Mouse (Mus musculus) heart, postnatal 0 days (tissue): ENCODE measurements around the gene Dennd2c. TPM values are rescaled to one million over a fixed set of nuclear protein-coding genes. Genes with fewer than 3 reads are reported as not detected.

Source experiments
- ATAC-seq: fragments of 200-750 bp; cut with Nextera tagmentation; 2 replicates; pipeline ENCODE4 v1.8.0; 2017; ENCODE audit warnings: low read depth, moderate number of reproducible peaks, moderate library complexity; ENCODE audit not compliant: insufficient read depth
- DNase-seq: peaks from one replicate; pipeline ENCODE4 v3.0.0-alpha.2; 2016; ENCODE audit warnings: low spot score
- H3K27ac ChIP-seq: fragments of 300-500 bp; sonication (generic); 2 replicates; pipeline ENCODE4 v1.5.1; 2014; ENCODE audit warnings: low read depth, mild to moderate bottlenecking
- H3K27me3 ChIP-seq: fragments of 300-500 bp; sonication (generic); 2 replicates; pipeline ENCODE4 v1.6.1; 2014; ENCODE audit warnings: low read length, mixed read lengths; ENCODE audit not compliant: control insufficient read depth, insufficient read depth
- H3K36me3 ChIP-seq: fragments of 300-500 bp; sonication (generic); replicated peaks from 2 replicates; pipeline ENCODE4 v1.6.1; 2014; ENCODE audit warnings: low read length, mixed read lengths; ENCODE audit not compliant: control insufficient read depth, insufficient read depth
- H3K4me1 ChIP-seq: fragments of 300-500 bp; sonication (generic); 2 replicates; pipeline ENCODE4 v1.6.1; 2014; ENCODE audit warnings: antibody characterized with exemption; ENCODE audit not compliant: control insufficient read depth, insufficient read depth
- H3K4me2 ChIP-seq: fragments of 300-500 bp; sonication (generic); 2 replicates; pipeline ENCODE4 v1.6.1; 2014; ENCODE audit warnings: low read depth, mild to moderate bottlenecking, low read length, moderate library complexity
- H3K4me3 ChIP-seq: fragments of 300-500 bp; sonication (generic); 2 replicates; pipeline ENCODE4 v1.5.1; 2014; ENCODE audit warnings: low read depth, low read length
- H3K9ac ChIP-seq: fragments of 300-500 bp; sonication (generic); replicated peaks from 2 replicates; pipeline ENCODE4 v1.6.1; 2014; ENCODE audit warnings: low read depth, low read length, mixed read lengths
- H3K9me3 ChIP-seq: fragments of 300-500 bp; sonication (generic); replicated peaks from 2 replicates; pipeline ENCODE4 v1.6.1; 2016; ENCODE audit warnings: low read length; ENCODE audit not compliant: control insufficient read depth
- CTCF ChIP-seq: IDR thresholded peaks from 2 replicates; pipeline ENCODE4 v1.5.1; 2016; ENCODE audit warnings: antibody characterized with exemption, control low read depth, low read depth
- EP300 ChIP-seq: IDR thresholded peaks from 2 replicates; pipeline ENCODE4 v1.6.1; 2016; ENCODE audit warnings: antibody characterized with exemption, low read depth
- WGBS: fragments of 180-500 bp; shearing (Covaris S2); extraction: QIAGEN DNeasy Blood & Tissue Kit; methylation state at CpG from one replicate; pipeline ENCODE4 v1.1.7; 2014; 5-methylcytosine and 5-hydroxymethylcytosine counted together
- polyA plus RNA-seq: library from polyadenylated mRNA; unstranded; fragments of >200 nt; fragmentation: Nextera tagmentation; extraction: Ambion mirVana; gene quantifications from 2 replicates; pipeline ENCODE4 v1.2.1, GENCODE M21; 2015
- total RNA-seq: library from RNA; depleted of rRNA; stranded (reverse); fragments of >200 nt; gene quantifications from 2 replicates; pipeline ENCODE4 v1.2.3, GENCODE M21; 2014; ENCODE audit warnings: low replicate concordance

Dennd2c gene
- total and polyA plus RNA-seq, 2 experiments from 2014 or later = 1.6 to 4.0 TPM

- H3K27me3 ChIP-seq = no peaks in the 10 kb centered on the region
- 0 out of 2 replicates have a peak, but pooled peaks cover 3% of the 10 kb centered on the region for H3K36me3 ChIP-seq
- 81% methylated on average over 11 of the region's 11 CpGs for WGBS
- no peaks in the 10 kb centered on the region for H3K9me3 ChIP-seq
- DNase-seq (peak; percentile 7), ATAC-seq (peak; percentile 44; the same call in 1 of the 2 replicates)
- H3K4me1 ChIP-seq = peaks cover 8% of the 10 kb centered on the region; the same call in 1 of the 2 replicates
- H3K4me2 ChIP-seq = no peak overlapping the region
- H3K27ac ChIP-seq = no peak overlapping the region
- H3K9ac ChIP-seq = no peak overlapping the region
- H3K4me3 ChIP-seq = no peak overlapping the region
- TF ChIP-seq EP300 = no peak
- no peak for TF ChIP-seq CTCF
Observed at GRCm38 (mm10) chr3:103141287-103141686, 38.9 kb downstream of the Dennd2c start.

GRCm38 (mm10) chr3:103142366-103142765 is 40.0 kb downstream of the Dennd2c start:
- no peak overlapping the region for H3K9ac ChIP-seq
- TF ChIP-seq EP300 (no peak), CTCF (no peak)
- 76% methylated on average over 10 of the region's 10 CpGs for WGBS

GRCm38 (mm10) chr3:103145336-103145735 is 42.9 kb downstream of the Dennd2c start:
- Histone ChIP-seq H3K4me2 (no peak overlapping the region), H3K4me1 (no peaks in the 10 kb centered on the region), H3K36me3 (0 out of 2 replicates have a peak, but pooled peaks cover under 1% of the 10 kb centered on the region), H3K4me3 (no peak overlapping the region), H3K9ac (no peak overlapping the region), H3K27me3 (no peaks in the 10 kb centered on the region), H3K27ac (no peak overlapping the region), H3K9me3 (no peaks in the 10 kb centered on the region)
- ATAC-seq (no peak), DNase-seq (no peak)
- TF ChIP-seq CTCF (no peak), EP300 (no peak)
- 82% methylated on average over 2 of the region's 2 CpGs for WGBS

More at GRCm38 (mm10) chr3:103142366-103142765, 40.0 kb downstream of the Dennd2c start:
- DNase-seq (no peak), ATAC-seq (no peak)
- H3K36me3 ChIP-seq = 0 out of 2 replicates have a peak, but pooled peaks cover 3% of the 10 kb centered on the region
- H3K4me3 ChIP-seq = no peak overlapping the region
- H3K4me2 ChIP-seq = no peak overlapping the region
- H3K27me3 ChIP-seq = no peaks in the 10 kb centered on the region
- H3K4me1 ChIP-seq = peaks cover 8% of the 10 kb centered on the region; the same call in 1 of the 2 replicates
- H3K9me3 ChIP-seq = no peaks in the 10 kb centered on the region
- H3K27ac ChIP-seq = no peak overlapping the region

- 0 out of 2 replicates have a peak, but pooled peaks cover 5% of the 10 kb centered on the region for H3K36me3 ChIP-seq
- H3K4me3 ChIP-seq = no peak overlapping the region
- DNase-seq (no peak), ATAC-seq (no peak)
- 79% methylated on average over 4 of the region's 4 CpGs for WGBS
- no peak for TF ChIP-seq EP300
- TF ChIP-seq CTCF = no peak
- H3K27me3 ChIP-seq = no peaks in the 10 kb centered on the region
- H3K9ac ChIP-seq = no peak overlapping the region
- no peaks in the 10 kb centered on the region for H3K4me1 ChIP-seq
- no peak overlapping the region for H3K4me2 ChIP-seq
- no peaks in the 10 kb centered on the region for H3K9me3 ChIP-seq
- no peak overlapping the region; the same call in 1 of the 2 replicates for H3K27ac ChIP-seq
Observed at GRCm38 (mm10) chr3:103145791-103146190, 43.4 kb downstream of the Dennd2c start.

- WGBS = 72% methylated on average over 23 of the region's 23 CpGs
- ATAC-seq = no peak
- no peak overlapping the region for H3K27ac ChIP-seq
- no peak for DNase-seq
- no peaks in the 10 kb centered on the region for H3K4me1 ChIP-seq
- no peak overlapping the region for H3K9ac ChIP-seq
- TF ChIP-seq CTCF = no peak
- TF ChIP-seq EP300 = no peak
- no peak overlapping the region for H3K4me2 ChIP-seq
- peaks cover 5% of the 10 kb centered on the region; the same call in 1 of the 2 replicates for H3K36me3 ChIP-seq
- no peaks in the 10 kb centered on the region for H3K9me3 ChIP-seq
- no peaks in the 10 kb centered on the region for H3K27me3 ChIP-seq
- H3K4me3 ChIP-seq = no peak overlapping the region
Observed at GRCm38 (mm10) chr3:103146330-103147166, 44.1 kb downstream of the Dennd2c start.
